Mouse (Mus musculus): Measurements from ENCODE around the gene Fbn1.

GRCm38 (mm10) chr2:125309710-125310109, 198.1 kb downstream of the Fbn1 start:
- no peak for TF ChIP-seq EP300 (IDR thresholded peaks at IDR 0.05; ENCODE audit: low read length)
- TF ChIP-seq CTCF (conservative IDR thresholded peaks at IDR 0.05 in 1 of 2, IDR thresholded peaks at IDR 0.05 in 1 of 2; ENCODE audit: low read depth in 2 of 2, low read length in 2 of 2): no peak
- TF ChIP-seq ZKSCAN1 (IDR thresholded peaks at IDR 0.05; ENCODE audit: borderline replicate concordance, low read depth, low read length): no peak
